Mouse (Mus musculus): ENCODE measurements around the gene Calcb.

The Calcb gene

GRCm38 (mm10) chr7:114753471-114753870 is 35.0 kb downstream of the Calcb start:
- DNase-seq (ENCODE audit: low spot score), result no peak

- DNase-seq (ENCODE audit: low spot score), result no peak
Observed at GRCm38 (mm10) chr7:114754196-114754595, 35.8 kb downstream of the Calcb start.

DNA sequence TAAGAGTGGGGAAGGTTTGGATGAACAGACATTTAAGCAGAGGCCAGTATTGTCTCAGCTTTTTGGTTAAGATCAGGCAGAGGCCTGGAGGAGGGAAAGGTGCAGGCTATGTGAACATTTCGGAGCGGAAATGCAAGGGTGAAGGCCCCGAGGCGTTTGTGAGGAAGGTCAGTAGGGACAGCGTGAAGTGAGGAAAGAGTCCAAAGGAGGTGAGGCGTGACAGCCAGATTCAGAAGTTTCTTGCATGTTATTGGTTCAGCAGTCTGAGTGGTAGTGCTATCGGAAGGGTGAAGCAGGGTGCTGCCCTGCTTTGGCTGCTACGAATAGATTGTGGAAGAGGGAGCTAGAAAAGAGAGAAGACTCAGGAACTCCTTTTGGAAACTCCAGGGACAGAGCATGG is 36.2 kb downstream of the Calcb start:
- no peak for DNase-seq (ENCODE audit: low spot score)

DNA sequence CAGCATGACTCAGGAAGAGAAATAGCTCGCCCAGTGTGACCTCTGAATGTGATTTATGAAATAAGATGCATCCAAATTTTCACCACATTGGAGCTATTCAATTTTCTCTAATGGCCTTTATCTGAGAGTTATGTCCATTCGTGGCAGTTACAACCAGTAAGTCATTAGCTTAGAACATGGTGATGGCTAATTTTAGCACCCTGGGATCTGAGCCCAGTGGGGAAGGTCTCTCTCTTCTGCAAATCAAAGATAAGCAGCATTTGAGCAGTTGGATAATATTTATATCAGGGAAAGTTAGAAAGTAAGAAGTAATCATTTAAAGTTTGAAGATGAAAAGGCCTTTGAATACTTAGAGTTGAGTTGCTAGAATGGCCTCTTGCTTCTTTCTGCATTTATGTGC is 44.2 kb downstream of the Calcb start:
- no peak for DNase-seq (ENCODE audit: low spot score)

- DNase-seq (ENCODE audit: low spot score), result no peak
Observed at GRCm38 (mm10) chr7:114765273-114765672, 46.8 kb downstream of the Calcb start.

GRCm38 (mm10) chr7:114766523-114766922 is 48.1 kb downstream of the Calcb start:
- DNase-seq (ENCODE audit: low spot score), result no peak

DNA sequence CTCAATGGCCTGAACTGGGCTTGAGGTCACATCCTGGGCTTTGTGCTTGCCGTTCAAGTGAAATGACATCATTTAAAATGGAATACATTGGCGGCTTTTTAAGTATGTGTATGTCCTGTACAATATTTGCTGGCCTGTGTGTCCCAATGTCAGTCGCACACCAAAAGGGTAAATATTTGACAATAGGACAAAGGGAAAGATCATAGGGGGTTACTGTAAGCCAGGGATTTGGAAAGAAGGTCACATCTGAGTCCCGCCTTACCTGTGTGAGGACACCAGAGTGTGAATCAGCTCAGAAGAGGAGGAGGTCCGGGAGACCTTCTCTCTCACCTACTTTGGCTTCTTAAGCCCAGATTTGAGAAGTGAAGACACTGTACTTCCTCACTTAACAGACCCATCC is 50.1 kb downstream of the Calcb start:
- DNase-seq (ENCODE audit: low spot score), result no peak

- DNase-seq (ENCODE audit: low spot score), result no peak
Observed at GRCm38 (mm10) chr7:114769041-114769440, 50.6 kb downstream of the Calcb start.

DNA sequence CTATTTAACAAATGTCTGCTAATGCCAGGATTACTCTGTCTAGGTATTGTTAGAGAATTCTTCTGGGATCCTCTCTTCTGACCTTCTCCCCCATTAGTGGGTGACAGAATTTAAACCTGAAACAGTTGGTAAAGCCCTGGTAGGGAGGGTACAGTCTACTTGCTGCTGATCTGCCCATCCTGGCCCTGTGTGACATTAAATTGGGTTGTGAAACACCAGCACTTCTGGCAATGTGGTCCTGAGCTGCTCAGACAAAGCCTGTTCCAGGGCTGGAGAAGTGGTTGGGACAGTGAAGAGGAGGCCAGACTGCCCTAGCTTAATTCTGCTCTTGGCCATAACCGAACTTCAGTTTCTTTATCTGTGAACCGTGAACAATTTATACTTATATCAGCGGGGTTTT is 52.1 kb downstream of the Calcb start:
- DNase-seq (ENCODE audit: low spot score), result no peak

GRCm38 (mm10) chr7:114771801-114772200 is 53.4 kb downstream of the Calcb start:
- DNase-seq (ENCODE audit: low spot score), result no peak

Data from ovary, postnatal 14 days (tissue).